Mouse (Mus musculus) urinary bladder, adult 18-20 months (tissue): ENCODE measurements around the gene Rbms1.

ENCODE experiments used
- DNase-seq, 2 experiments: peaks; one replicate each; pipeline ENCODE4 v3.0.0; 2022; ENCODE audit warnings: low spot score in 2 of 2, mixed read lengths in 2 of 2

The Rbms1 gene

GRCm38 (mm10) chr2:60756218-60756617 is 206.8 kb downstream of the Rbms1 start:
- no peak for DNase-seq

GRCm38 (mm10) chr2:60755101-60755500 is 207.9 kb downstream of the Rbms1 start:
- no peak for DNase-seq

DNA sequence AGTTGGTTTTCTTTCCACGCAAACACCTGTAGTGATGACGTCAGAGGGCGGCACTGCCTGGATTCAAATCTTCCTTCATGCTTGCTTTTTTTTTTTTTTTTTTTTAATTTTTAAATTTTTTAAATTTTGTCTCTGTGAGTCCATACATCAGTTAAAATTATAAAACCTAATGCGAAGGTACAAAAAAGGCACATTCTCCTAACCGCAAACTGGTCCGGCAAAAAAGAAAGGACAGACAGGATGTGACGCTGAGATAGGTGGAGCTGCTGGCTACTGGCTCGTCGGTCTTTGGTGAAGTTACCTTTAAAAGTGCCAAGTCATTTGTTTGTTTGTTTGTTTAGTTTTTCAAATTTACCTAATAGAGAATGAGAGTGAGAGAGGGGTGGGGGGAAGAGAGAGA is 211.7 kb downstream of the Rbms1 start:
- DNase-seq: no peak

DNA sequence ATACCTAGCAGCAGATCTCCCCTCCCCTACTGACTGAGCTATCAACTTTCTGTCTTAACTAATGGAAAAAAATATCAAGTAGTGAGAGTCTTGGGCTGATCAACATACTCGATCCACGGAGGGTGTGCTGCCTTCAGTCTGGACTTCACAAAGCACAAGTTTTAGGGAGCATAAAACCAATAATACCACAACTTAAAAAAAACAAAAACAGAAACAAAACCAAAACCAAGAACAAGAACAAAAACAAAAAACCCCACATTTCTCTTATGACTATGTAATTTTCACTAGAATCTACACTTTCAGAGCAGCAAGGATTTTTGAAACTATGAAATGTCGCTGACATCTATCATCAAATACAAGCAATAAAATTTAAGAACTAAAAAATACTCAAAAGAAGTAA is 212.4 kb downstream of the Rbms1 start:
- DNase-seq: no peak

GRCm38 (mm10) chr2:60748585-60748984 is 214.4 kb downstream of the Rbms1 start:
- DNase-seq: no peak

GRCm38 (mm10) chr2:60747590-60747989 is 215.4 kb downstream of the Rbms1 start:
- peak; percentile 10 to 21 for DNase-seq

DNA sequence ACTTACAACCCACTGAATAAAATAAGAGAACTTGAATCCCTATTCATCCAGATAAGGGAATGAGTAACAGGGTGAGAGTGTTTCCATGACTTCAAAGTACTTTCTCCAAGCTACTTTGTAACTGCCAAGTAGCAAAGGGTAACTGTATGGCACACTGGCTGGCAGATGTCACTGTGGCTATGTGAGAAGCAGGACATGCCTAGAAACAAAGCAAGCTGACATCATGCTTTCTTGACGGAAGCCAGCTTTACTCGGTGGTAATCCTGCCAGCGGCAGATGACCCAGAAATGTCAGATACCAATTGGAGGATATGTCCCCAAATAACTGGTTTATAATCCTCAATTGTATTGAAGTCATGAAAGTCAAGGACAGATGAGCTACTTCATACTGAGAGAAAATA is 218.3 kb downstream of the Rbms1 start:
- DNase-seq: no peak

- no peak for DNase-seq
Measured at GRCm38 (mm10) chr2:60739389-60740137, 223.4 kb downstream of the Rbms1 start.

DNA sequence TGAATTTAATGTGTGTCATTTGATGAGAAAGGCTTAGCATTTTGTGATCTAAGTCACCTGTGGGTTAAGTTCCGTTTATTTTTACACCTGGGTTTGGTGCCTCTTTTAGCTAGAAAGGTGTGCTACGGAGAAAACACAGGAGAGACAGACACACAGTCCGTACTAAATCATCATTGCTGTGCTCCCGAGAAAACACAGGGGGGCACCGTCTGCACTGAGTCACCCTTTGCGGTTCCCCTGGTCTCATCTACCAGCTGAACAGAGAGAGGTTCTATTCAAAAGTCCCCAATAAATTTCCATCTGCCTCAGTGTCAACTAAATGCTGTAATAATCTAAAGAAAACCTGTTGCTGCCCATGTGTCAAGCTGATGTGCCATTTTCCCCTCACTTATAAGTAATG is 232.1 kb downstream of the Rbms1 start:
- no peak for DNase-seq

DNA sequence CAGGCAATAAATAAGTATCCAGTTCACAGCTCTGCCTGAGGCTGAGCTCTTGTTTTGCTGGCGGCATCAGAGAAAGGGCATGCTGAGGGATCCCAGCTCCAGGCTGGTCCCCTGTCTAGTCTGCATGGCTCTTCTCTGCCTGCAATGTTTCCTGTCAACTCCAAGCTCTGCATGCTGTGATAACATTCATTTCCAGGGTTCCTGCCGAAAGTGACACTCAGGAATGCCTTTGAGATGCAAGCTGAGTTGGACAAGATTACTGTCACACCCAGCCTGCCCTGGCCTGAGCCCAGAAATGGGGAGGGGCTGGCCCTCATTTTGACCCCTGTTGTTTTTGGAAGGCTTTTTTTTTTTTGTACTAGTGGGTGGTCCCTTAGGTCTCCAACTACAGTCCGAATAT is 233.0 kb downstream of the Rbms1 start:
- no peak for DNase-seq

- DNase-seq: no peak
Measured at GRCm38 (mm10) chr2:60728902-60729585, 233.9 kb downstream of the Rbms1 start.

GRCm38 (mm10) chr2:60724660-60725059 is 238.3 kb downstream of the Rbms1 start:
- no peak for DNase-seq

- DNase-seq: no peak
Measured at GRCm38 (mm10) chr2:60722967-60723366, 240.0 kb downstream of the Rbms1 start.

DNA sequence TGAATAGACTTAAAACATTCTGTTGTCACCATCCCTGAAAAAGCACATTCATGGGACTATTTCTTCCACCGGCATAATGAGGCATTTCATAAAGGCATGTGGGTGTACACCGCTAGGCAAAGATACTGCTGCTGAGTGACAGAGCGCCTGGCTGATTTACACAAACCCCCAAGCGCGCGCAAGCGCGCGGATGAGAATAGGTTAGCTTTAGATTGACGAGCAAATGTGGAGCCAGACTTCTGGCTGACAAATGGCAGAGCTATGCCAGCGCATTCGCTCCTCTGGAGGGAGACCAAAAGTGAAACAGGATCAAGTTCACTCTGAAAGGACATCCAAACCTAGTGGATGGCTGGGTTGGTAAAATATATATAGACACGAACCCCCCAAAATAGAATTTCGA is 240.5 kb downstream of the Rbms1 start, which contains the start of gene Itgb6:
Itgb6 (minus strand) TSS at position 130 of the 400 bp plus-strand sequence.
- DNase-seq: no peak

DNA sequence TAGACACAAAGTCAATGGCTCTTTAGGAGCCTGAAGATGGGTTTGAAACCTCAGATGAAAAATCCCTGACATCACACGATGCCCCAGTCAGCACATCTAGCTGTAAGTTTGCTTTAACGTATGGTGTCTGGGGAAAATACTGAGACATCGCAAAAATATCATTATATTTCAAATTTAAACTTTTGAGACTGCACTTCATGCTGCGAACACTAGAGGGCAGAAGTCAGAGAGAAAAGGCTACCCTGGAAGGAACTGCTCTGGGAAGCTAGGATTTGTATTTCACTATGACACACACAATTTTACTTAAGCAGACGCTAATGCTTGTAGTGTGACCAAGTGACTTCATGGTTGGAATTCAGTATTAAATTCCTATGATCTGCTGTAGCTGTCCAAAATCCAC is 242.1 kb downstream of the Rbms1 start:
- DNase-seq: no peak

- peak in 1 of 2 experiments; percentile 45 for DNase-seq
Measured at GRCm38 (mm10) chr2:60720205-60720604, 242.8 kb downstream of the Rbms1 start.

DNA sequence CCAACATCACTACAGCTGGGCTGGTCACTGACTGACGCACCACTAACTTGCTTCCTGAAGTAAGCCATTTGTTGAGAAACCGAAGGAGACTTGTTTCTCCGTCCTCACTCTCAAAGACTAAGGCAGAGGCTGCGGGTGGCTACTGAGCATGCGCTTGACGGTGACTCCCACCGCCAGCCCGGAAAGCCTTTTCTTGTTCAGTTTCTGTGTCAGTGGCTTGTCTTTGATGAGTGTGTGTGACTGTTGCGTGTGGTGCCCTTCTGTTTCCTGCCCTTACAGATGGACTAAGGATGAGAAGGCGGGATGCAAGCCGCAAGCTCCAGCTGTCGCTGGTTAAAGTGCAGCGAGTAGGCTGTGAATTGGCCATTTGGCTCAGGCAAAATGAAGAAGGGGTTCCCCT is 245.6 kb downstream of the Rbms1 start:
- DNase-seq: no peak

GRCm38 (mm10) chr2:60716549-60716948 is 246.4 kb downstream of the Rbms1 start:
- no peak for DNase-seq

GRCm38 (mm10) chr2:60715771-60716170 is 247.2 kb downstream of the Rbms1 start:
- DNase-seq: no peak

DNA sequence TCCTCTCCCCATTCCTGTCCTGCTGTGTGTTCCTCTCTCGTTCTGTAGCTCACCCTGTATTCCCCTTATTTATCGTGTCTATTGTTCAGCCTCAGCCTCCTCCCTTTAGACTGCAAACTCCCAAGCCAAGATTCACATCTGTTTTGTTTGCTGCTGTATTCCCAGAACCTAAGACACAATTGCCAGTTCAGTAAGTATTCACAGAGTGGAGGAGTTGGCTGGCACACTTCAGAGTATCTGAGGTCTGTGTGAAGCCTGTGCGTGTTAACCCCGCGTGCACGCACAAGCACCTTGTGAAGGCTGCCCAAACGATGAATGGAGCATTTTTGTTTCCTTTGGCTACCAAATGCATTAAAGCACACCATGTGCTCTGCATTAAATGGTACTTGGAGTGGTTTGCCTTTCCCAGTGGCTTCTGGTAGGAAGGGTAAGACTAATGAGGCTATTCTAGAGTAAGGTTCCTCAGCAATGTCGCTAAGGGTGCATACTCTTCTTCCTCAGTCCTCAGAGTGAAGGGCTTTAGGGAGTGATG is 248.0 kb downstream of the Rbms1 start:
- no peak for DNase-seq

DNA sequence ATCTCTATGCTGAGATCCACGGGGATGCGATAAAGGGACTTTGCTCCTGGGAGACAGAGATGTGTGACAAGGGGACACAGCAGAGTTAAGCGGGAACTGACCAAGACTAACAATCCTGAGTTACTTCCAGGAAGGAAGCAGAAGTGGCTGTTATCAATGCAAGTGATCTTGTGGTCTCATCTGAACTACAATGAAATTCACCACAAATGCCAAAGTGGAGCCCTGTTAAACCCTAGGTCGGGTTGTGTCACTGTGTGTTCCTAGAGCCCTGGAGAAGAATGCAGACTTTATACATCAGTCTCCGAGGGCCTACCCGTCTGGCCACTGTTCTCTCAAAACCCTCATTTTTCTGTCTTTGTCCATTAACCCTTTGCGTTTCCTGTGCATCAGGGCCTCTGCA is 248.5 kb downstream of the Rbms1 start:
- DNase-seq: no peak

GRCm38 (mm10) chr2:60713857-60714256 is 249.1 kb downstream of the Rbms1 start:
- DNase-seq: no peak

- DNase-seq: no peak
Measured at GRCm38 (mm10) chr2:60712891-60713290, 250.1 kb downstream of the Rbms1 start.
